Mouse (Mus musculus) cerebellum, adult 2 months (tissue): ENCODE data around the gene Gnb1l. TPM values are rescaled to one million over a fixed set of nuclear protein-coding genes. Genes with fewer than 3 reads are reported as not detected.
"Not testable (repeated sequence)": the region's sequence is repeated elsewhere in the genome, so short reads cannot be mapped to it uniquely, and the experiment has no call there.

ENCODE experiments used
- DNase-seq, 2 experiments: peaks; one replicate each; pipeline ENCODE4 v3.0.0; 2021
- H3K27ac ChIP-seq: fragments of 200-500 bp; 2 replicates; pipeline ENCODE4 v1.5.1; 2012; ENCODE audit warnings: low read length, control low read depth, inconsistent platforms; ENCODE audit not compliant: insufficient read depth
- H3K27me3 ChIP-seq: fragments of 200-500 bp; 2 replicates; pipeline ENCODE4 v1.6.1; 2012; ENCODE audit warnings: inconsistent platforms, mild to moderate bottlenecking, low read length, moderate library complexity; ENCODE audit not compliant: control insufficient read depth, insufficient read depth
- H3K4me1 ChIP-seq: fragments of 200-500 bp; 2 replicates; pipeline ENCODE4 v1.6.1; 2011; ENCODE audit warnings: low read length; ENCODE audit not compliant: control insufficient read depth, insufficient read depth
- H3K4me3 ChIP-seq: fragments of 200-500 bp; replicated peaks from 2 replicates; pipeline ENCODE3; 2011; ENCODE audit warnings: mild to moderate bottlenecking, low read depth, low read length, control low read depth; ENCODE audit not compliant: insufficient read depth
- CTCF ChIP-seq: fragments of 200-500 bp; IDR thresholded peaks from 2 replicates; pipeline ENCODE4 v1.5.1; 2011; ENCODE audit warnings: low read depth, mild to moderate bottlenecking, control low read depth, low read length, moderate library complexity, borderline replicate concordance; ENCODE audit not compliant: insufficient read depth
- POLR2A ChIP-seq: fragments of 200-500 bp; IDR thresholded peaks from 2 replicates; pipeline ENCODE4 v1.6.1; 2011; ENCODE audit warnings: low read length, control low read depth, borderline replicate concordance; ENCODE audit not compliant: insufficient read depth
- WGBS: fragments of 180-500 bp; shearing (Covaris S2); methylation state at CpG from one replicate; pipeline ENCODE4 v1.1.7; 2018; 5-methylcytosine and 5-hydroxymethylcytosine counted together
- polyA plus RNA-seq: library from polyadenylated mRNA; depleted of rRNA; stranded (reverse); fragments of >200 nt; gene quantifications from 2 replicates; pipeline ENCODE4 v1.2.3, GENCODE M21; 2012

Gene Gnb1l
- polyA plus RNA-seq, 1 experiment, result 8.2 TPM

GRCm38 (mm10) chr16:18523563-18524245, 25.2 kb downstream of the Gnb1l start:
- H3K27ac ChIP-seq, result no peak overlapping the region
- no peak overlapping the region for H3K4me3 ChIP-seq
- 65% methylated on average over 8 of the region's 8 CpGs for WGBS
- DNase-seq, result no peak
- TF ChIP-seq POLR2A (no peak), CTCF (no peak)
- no peaks in the 10 kb centered on the region for H3K4me1 ChIP-seq
- no peaks in the 10 kb centered on the region for H3K27me3 ChIP-seq

GRCm38 (mm10) chr16:18528656-18529055, 30.1 kb downstream of the Gnb1l start:
- DNase-seq, result no peak
- Histone ChIP-seq H3K27me3 (no peaks in the 10 kb centered on the region), H3K4me1 (no peaks in the 10 kb centered on the region), H3K27ac (no peak overlapping the region), H3K4me3 (no peak overlapping the region)
- 72% methylated on average over 5 of the region's 5 CpGs for WGBS
- no peak for TF ChIP-seq POLR2A
- no peak for TF ChIP-seq CTCF

DNA sequence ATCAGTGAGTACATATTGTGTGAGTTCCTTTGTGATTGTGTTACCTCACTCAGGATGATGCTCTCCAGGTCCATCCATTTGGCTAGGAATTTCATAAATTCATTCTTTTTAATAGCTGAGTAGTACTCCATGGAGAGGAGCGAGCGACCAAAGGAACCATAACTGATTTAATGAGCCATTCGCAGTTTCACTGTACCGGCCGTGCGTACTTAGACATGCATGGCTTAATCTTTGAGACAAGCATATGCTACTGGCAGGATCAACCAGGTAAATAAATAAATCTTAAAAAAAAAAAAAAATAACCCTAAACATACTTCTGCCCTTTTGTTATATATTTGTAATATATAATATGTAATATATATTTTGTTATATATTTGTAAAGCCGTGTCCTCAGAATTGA, 34.5 kb downstream of the Gnb1l start:
- not testable (repeated sequence) for DNase-seq, H3K4me1 ChIP-seq, H3K27me3 ChIP-seq, H3K27ac ChIP-seq, H3K4me3 ChIP-seq
- 84% methylated on average over 7 of the region's 7 CpGs for WGBS

- WGBS, result 75% methylated on average over 3 of the region's 3 CpGs
- no peak for DNase-seq
- no peak overlapping the region for H3K4me3 ChIP-seq
- no peaks in the 10 kb centered on the region for H3K4me1 ChIP-seq
- TF ChIP-seq POLR2A (no peak), CTCF (no peak)
- no peaks in the 10 kb centered on the region for H3K27me3 ChIP-seq
- H3K27ac ChIP-seq, result no peak overlapping the region
Observed at GRCm38 (mm10) chr16:18537407-18537990, 39.0 kb downstream of the Gnb1l start.

DNA sequence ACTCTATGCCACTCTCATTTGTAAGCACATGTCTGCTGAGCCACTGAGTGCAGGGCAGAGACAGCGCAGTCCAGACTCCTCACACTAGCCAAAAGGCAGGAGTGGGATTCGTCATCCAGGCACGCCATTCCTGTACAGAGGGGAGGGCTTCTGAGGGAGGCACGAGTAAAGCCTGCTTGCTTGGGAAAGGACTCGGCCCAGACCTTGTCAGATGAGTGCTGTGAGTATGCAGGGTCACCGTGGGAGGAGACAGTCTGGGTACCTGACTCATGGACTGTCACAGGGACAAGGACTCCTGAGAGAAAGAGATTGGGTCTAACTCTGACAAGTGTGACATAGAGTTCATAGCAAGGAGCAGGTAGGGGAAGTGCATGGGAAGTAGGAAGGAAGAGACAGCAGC, 40.8 kb downstream of the Gnb1l start:
- no peaks in the 10 kb centered on the region for H3K27me3 ChIP-seq
- no peaks in the 10 kb centered on the region; the same call in 1 of the 2 replicates for H3K4me1 ChIP-seq
- no peak overlapping the region for H3K4me3 ChIP-seq
- no peak for DNase-seq
- 79% methylated on average over 6 of the region's 6 CpGs for WGBS
- TF ChIP-seq POLR2A (no peak), CTCF (no peak)
- H3K27ac ChIP-seq, result no peak overlapping the region

GRCm38 (mm10) chr16:18543151-18543829, 44.8 kb downstream of the Gnb1l start:
- H3K27me3 ChIP-seq, result no peaks in the 10 kb centered on the region
- no peak overlapping the region for H3K27ac ChIP-seq
- TF ChIP-seq POLR2A (no peak), CTCF (no peak)
- H3K4me1 ChIP-seq, result no peaks in the 10 kb centered on the region; the same call in 1 of the 2 replicates
- 25% methylated on average over 8 of the region's 8 CpGs for WGBS
- no peak overlapping the region for H3K4me3 ChIP-seq
- DNase-seq, result no peak

DNA sequence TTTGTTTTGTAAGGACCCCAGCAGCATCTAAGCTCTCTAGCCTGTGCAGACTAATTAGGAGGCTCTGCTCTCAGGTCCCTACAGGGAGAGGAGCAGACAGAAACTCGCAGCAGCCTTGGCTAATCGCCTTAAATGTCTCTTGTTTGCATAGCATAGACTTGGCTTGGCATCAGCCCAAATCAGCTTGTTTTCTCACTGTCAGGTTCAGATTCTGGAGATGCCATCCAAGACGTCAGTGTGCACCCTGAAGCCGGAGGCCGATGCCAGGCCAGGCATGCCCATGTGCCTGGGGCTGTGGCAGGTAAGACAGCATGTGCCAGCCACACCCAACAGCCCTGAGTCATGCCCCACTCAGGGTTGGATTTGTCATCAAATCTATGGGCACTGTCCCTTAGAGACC, 49.4 kb downstream of the Gnb1l start:
- TF ChIP-seq POLR2A, result no peak
- TF ChIP-seq CTCF, result no peak
- Histone ChIP-seq H3K27ac (no peak overlapping the region), H3K27me3 (no peaks in the 10 kb centered on the region), H3K4me3 (no peak overlapping the region), H3K4me1 (no peaks in the 10 kb centered on the region; the same call in 1 of the 2 replicates)
- WGBS, result 21% methylated on average over 5 of the region's 5 CpGs
- DNase-seq, result peak in 1 of 2 experiments; percentile 9

DNA sequence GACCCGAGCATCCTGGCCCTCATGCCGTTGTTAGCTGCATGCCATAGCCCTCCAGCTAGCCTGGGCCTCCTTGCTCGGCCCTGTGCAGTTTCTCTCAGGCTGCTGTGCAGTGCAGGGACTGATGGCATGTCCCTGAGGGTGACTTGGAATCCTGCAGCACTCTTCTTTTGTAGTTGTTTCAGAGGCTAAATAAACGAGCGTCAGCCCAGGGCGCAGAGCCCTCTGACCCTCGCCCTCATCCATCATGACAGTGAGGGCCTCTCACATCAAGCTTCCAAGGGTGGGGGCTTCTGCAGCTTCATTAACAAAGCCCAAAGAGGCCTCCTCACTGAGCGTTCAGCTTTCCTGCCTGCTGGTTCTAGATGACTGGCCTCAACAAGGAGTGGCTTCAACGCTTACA, 53.1 kb downstream of the Gnb1l start:
- Histone ChIP-seq H3K27ac (no peak overlapping the region), H3K27me3 (no peaks in the 10 kb centered on the region), H3K4me1 (no peaks in the 10 kb centered on the region), H3K4me3 (no peak overlapping the region)
- DNase-seq, result no peak
- 52% methylated on average over 9 of the region's 9 CpGs for WGBS
- no peak for TF ChIP-seq POLR2A
- no peak for TF ChIP-seq CTCF
